Mouse (Mus musculus) E14TG2a.4 (cell line): ENCODE measurements around the gene Pkdcc.

Source experiments
- CTCF ChIP-seq: conservative IDR thresholded peaks from 2 replicates; pipeline ENCODE4 v1.5.1; 2014; ENCODE audit warnings: low read length
- NANOG ChIP-seq: IDR thresholded peaks from 2 replicates; pipeline ENCODE4 v1.6.1; 2014; ENCODE audit warnings: borderline replicate concordance, low read length, mixed read lengths

- no peak for TF ChIP-seq CTCF
- no peak for TF ChIP-seq NANOG
These were observed 57.5 kb downstream of the Pkdcc start for GRCm38 (mm10) chr17:83272641-83273040.
